Mouse (Mus musculus): ENCODE data around the gene Hira. TPM values are rescaled to one million over a fixed set of nuclear protein-coding genes. Genes with fewer than 3 reads are reported as not detected.

The Hira gene
- polyA plus RNA-seq, 1 experiment = 51.6 TPM

GRCm38 (mm10) chr16:19013550-19013949 is 136.7 kb downstream of the Hira start:
- WGBS = 60% methylated on average over 1 of the region's 1 CpGs
- DNase-seq = no peak
- Histone ChIP-seq H3K27me3 (replicated peaks; ENCODE audit: control insufficient read depth, insufficient read depth, low read length) (no peaks in the 10 kb centered on the region), H3K36me3 (ENCODE audit: control insufficient read depth, insufficient read depth, low read length) (no peaks in the 10 kb centered on the region), H3K27ac (ENCODE audit: insufficient read depth, low read depth, low read length) (no peak overlapping the region), H3K4me1 (ENCODE audit: control insufficient read depth, insufficient read depth, low read length) (no peaks in the 10 kb centered on the region), H3K4me3 (ENCODE audit: insufficient read depth, low read depth, low read length) (no peak overlapping the region)
- TF ChIP-seq POLR2A (IDR thresholded peaks at IDR 0.05; ENCODE audit: low read depth, low read length) (no peak), CTCF (conservative IDR thresholded peaks at IDR 0.05; ENCODE audit: insufficient read depth, insufficient read length, low read depth, low read length) (no peak)

GRCm38 (mm10) chr16:19014650-19015049 is 137.8 kb downstream of the Hira start:
- H3K4me3 ChIP-seq (ENCODE audit: insufficient read depth, low read depth, low read length) = no peak overlapping the region
- TF ChIP-seq POLR2A (IDR thresholded peaks at IDR 0.05; ENCODE audit: low read depth, low read length) = no peak
- TF ChIP-seq CTCF (conservative IDR thresholded peaks at IDR 0.05; ENCODE audit: insufficient read depth, insufficient read length, low read depth, low read length) = no peak
- no peak for DNase-seq
- H3K4me1 ChIP-seq (ENCODE audit: control insufficient read depth, insufficient read depth, low read length) = no peaks in the 10 kb centered on the region
- no peaks in the 10 kb centered on the region for H3K27me3 ChIP-seq (replicated peaks; ENCODE audit: control insufficient read depth, insufficient read depth, low read length)
- no peak overlapping the region for H3K27ac ChIP-seq (ENCODE audit: insufficient read depth, low read depth, low read length)
- no peaks in the 10 kb centered on the region for H3K36me3 ChIP-seq (ENCODE audit: control insufficient read depth, insufficient read depth, low read length)

Other genes starting within 250 kb of the Hira start
- 3.1 and 3.8 TPM in 2 replicates for gene Sept5, start 247.1 kb upstream of the Hira start, polyA plus RNA-seq (2012; rRNA removed)
- 28.1 and 33.6 TPM in 2 replicates for gene Cldn5, start 100.2 kb upstream of the Hira start, polyA plus RNA-seq (2012; rRNA removed)
- 29.3 and 32.3 TPM in 2 replicates for gene Ufd1, start 65.3 kb upstream of the Hira start, polyA plus RNA-seq (2012; rRNA removed)
- 2.2 and 3.6 TPM in 2 replicates for gene Cdc45, start 65.0 kb upstream of the Hira start, polyA plus RNA-seq (2012; rRNA removed)
- 52.5 and 56.0 TPM in 2 replicates for gene 2510002D24Rik, start 40.5 kb upstream of the Hira start, polyA plus RNA-seq (2012; rRNA removed)
- gene Gm28539, start 40.5 kb upstream of the Hira start, polyA plus RNA-seq (2012; rRNA removed) = 0.27 TPM in 1 of 2 replicates, not detected in the other
- gene Mrpl40, start 175 bp upstream of the Hira start, polyA plus RNA-seq (2012; rRNA removed) = 14.1 and 19.3 TPM in 2 replicates